Mouse (Mus musculus): ENCODE measurements around the gene Irak1bp1. TPM values are rescaled to one million over a fixed set of nuclear protein-coding genes. Genes with fewer than 3 reads are reported as not detected.

Gene Irak1bp1
- polyA plus RNA-seq (2014; fragmentation: Nextera tagmentation; extraction: Ambion mirVana) = 31.3 and 31.4 TPM in 2 replicates

DNA sequence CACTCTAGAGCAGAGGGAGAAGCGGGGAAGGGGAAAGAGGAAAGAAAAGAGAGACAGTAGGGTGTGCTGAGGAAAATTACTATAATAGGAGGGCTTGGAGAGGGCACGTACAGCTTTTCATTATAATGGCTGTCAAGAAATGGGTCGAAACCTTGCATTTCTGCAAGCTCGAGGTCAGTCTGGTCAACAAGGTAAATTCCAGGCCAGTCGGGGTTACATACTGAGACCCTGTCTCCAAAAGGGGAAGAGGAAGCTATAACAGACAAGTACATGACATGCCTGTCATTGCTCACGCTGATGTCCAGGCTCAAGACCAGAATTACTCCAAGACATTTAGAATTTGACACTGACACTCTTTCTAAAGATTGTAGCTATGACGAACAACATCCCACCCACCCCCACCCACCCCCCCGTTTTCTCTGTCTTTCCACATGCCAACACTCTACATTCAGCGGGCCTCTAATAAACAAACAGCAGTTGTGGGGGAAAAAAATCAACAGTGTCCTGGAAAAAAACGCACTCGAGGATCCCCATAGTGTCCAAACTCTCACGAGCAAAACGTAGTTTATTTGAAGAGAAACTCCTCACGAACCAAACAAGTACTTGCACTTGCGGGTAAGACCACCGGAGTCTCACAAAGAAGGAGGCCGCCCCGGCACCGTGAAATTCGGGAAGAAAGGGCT, at the start of gene Irak1bp1:
Gene Irak1bp1 (plus strand): TSS at position 534 of the 683 bp plus-strand sequence.
- ATAC-seq (ENCODE audit: insufficient number of reproducible peaks, low FRiP score, low TSS enrichment, low read depth) = peak; percentile 37; the same call in 1 of the 2 replicates
- DNase-seq (ENCODE audit: low spot score) = peak; percentile 40
- H3K4me1 ChIP-seq (ENCODE audit: control insufficient read depth, insufficient read depth, low read length) = 0 out of 2 replicates have a peak, but pooled peaks cover 2% of the 10 kb centered on the region

DNA sequence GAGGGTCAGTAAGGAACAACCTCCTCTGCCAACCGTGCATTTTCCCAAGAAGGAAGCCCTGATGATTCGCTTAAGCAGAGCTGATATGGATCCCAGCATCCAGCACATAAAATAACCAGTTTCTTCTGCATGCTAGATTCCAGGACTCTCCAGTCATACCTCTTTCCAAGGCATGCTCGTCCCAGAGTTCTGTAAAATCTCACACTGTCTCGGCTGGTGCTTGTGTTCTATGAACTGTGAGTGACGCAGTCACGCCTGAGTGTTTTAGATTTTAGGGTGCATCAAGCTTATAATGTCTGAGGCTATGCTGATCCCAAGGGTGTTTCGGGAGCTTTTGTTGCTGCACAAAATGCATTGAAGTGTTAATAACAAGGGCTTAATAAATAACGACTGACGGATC, 41.0 kb upstream of the Irak1bp1 start:
- DNase-seq (ENCODE audit: low spot score) (no peak), ATAC-seq (ENCODE audit: insufficient number of reproducible peaks, low FRiP score, low TSS enrichment, low read depth) (no peak)
- Histone ChIP-seq H3K4me2 (ENCODE audit: low read depth, severe bottlenecking) (no peak overlapping the region), H3K27me3 (ENCODE audit: control insufficient read depth, insufficient read depth, low read length) (no peaks in the 10 kb centered on the region), H3K36me3 (ENCODE audit: control insufficient read depth, insufficient read depth, low read length) (no peaks in the 10 kb centered on the region), H3K27ac (replicated peaks; ENCODE audit: low read depth, low read length) (no peak overlapping the region), H3K4me3 (ENCODE audit: low read depth, low read length) (no peak overlapping the region), H3K4me1 (ENCODE audit: control insufficient read depth, insufficient read depth, low read length) (no peaks in the 10 kb centered on the region), H3K9me3 (ENCODE audit: control insufficient read depth, low read length) (no peaks in the 10 kb centered on the region), H3K9ac (ENCODE audit: low read length) (no peak overlapping the region)
- WGBS = 83% methylated on average over 9 of the region's 9 CpGs

More for the DNA sequence above, at the start of gene Irak1bp1:
- peak within 1 kb of the TSS; percentile 47 for H3K4me2 ChIP-seq (ENCODE audit: low read depth, severe bottlenecking)
- no peaks in the 10 kb centered on the region for H3K36me3 ChIP-seq (ENCODE audit: control insufficient read depth, insufficient read depth, low read length)
- peak within 1 kb of the TSS; percentile 87 for H3K9ac ChIP-seq (ENCODE audit: low read length)
- WGBS = 15% methylated on average over 20 of the region's 20 CpGs
- no peaks in the 10 kb centered on the region for H3K9me3 ChIP-seq (ENCODE audit: control insufficient read depth, low read length)
- H3K27ac ChIP-seq (replicated peaks; ENCODE audit: low read depth, low read length) = peak within 1 kb of the TSS; percentile 89
- H3K4me3 ChIP-seq (ENCODE audit: low read depth, low read length) = peak within 1 kb of the TSS; percentile 75
- H3K27me3 ChIP-seq (ENCODE audit: control insufficient read depth, insufficient read depth, low read length) = no peaks in the 10 kb centered on the region

DNA sequence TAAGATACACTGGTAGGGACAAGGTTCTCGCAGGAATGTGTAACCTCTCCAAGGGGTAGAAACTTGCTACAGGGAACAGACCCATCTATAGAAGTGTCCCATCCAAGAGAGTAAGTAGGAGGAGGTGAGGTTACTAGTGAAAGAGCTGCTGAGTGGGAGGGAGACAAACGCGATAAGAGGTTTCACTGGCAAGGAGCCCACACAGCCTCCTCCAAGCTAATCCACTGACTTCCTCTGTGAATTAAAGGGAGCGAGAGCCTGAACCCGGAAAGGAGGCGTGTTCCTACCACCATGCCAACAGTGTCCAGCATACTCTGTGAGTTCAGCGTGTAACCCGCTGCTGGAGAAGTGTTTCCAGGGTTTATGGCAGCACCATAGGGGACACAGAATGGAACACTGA, 29.0 kb upstream of the Irak1bp1 start:
- Histone ChIP-seq H3K9me3 (ENCODE audit: control insufficient read depth, low read length) (no peaks in the 10 kb centered on the region), H3K4me3 (ENCODE audit: low read depth, low read length) (no peak overlapping the region), H3K4me1 (ENCODE audit: control insufficient read depth, insufficient read depth, low read length) (no peaks in the 10 kb centered on the region), H3K9ac (ENCODE audit: low read length) (no peak overlapping the region), H3K4me2 (ENCODE audit: low read depth, severe bottlenecking) (no peak overlapping the region), H3K27ac (replicated peaks; ENCODE audit: low read depth, low read length) (no peak overlapping the region), H3K27me3 (ENCODE audit: control insufficient read depth, insufficient read depth, low read length) (no peaks in the 10 kb centered on the region), H3K36me3 (ENCODE audit: control insufficient read depth, insufficient read depth, low read length) (no peaks in the 10 kb centered on the region)
- 88% methylated on average over 8 of the region's 8 CpGs for WGBS
- no peak for ATAC-seq (ENCODE audit: insufficient number of reproducible peaks, low FRiP score, low TSS enrichment, low read depth)
- DNase-seq (ENCODE audit: low spot score) = no peak

DNA sequence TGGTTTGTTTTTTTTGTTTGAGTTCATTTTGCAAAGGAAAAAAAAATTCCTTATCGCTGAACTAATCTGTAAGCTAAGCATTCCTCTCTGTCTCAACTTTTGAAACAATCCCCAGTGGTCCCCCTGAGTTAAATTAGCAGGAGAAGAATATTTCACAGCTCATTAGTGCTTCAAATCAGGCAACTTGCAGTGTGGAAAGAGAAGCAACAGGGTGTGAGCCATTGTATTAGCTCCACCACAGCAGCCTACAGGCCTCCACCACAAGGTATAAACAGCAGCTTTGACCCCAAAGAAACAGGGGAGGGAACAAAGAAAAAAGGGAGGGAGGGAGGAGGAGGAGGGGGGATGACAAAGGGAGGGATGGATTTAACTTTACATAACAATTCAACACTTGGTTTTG, 22.2 kb upstream of the Irak1bp1 start:
- no peak overlapping the region for H3K9ac ChIP-seq (ENCODE audit: low read length)
- H3K9me3 ChIP-seq (ENCODE audit: control insufficient read depth, low read length) = no peaks in the 10 kb centered on the region
- no peaks in the 10 kb centered on the region for H3K36me3 ChIP-seq (ENCODE audit: control insufficient read depth, insufficient read depth, low read length)
- no peak overlapping the region for H3K27ac ChIP-seq (replicated peaks; ENCODE audit: low read depth, low read length)
- no peak overlapping the region for H3K4me3 ChIP-seq (ENCODE audit: low read depth, low read length)
- DNase-seq (ENCODE audit: low spot score) (no peak), ATAC-seq (ENCODE audit: insufficient number of reproducible peaks, low FRiP score, low TSS enrichment, low read depth) (no peak)
- H3K4me1 ChIP-seq (ENCODE audit: control insufficient read depth, insufficient read depth, low read length) = 0 out of 2 replicates have a peak, but pooled peaks cover 3% of the 10 kb centered on the region
- H3K4me2 ChIP-seq (ENCODE audit: low read depth, severe bottlenecking) = no peak overlapping the region
- WGBS = 18% methylated on average over 1 of the region's 1 CpGs
- no peaks in the 10 kb centered on the region for H3K27me3 ChIP-seq (ENCODE audit: control insufficient read depth, insufficient read depth, low read length)

DNA sequence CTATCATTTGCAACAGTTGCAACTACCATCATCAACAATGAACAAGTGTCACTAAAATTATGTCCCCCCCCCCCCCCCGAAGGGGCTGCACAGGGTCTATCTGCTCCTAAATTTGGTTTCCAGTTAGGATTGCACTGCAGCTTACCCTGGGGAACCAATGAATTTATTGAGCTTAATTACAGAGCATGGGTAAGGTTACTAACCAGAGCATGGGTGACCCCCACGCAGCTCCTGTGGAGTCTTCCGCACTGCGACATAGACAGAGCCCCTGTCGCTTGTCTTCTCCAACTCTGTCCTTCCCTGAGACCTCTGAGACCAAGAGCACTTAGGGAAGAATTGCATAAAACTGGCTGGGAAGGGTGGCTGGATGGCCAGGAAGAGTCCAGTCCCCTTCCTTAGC, 21.7 kb upstream of the Irak1bp1 start:
- H3K9me3 ChIP-seq (ENCODE audit: control insufficient read depth, low read length) = no peaks in the 10 kb centered on the region
- no peak overlapping the region for H3K4me2 ChIP-seq (ENCODE audit: low read depth, severe bottlenecking)
- H3K4me3 ChIP-seq (ENCODE audit: low read depth, low read length) = no peak overlapping the region
- DNase-seq (ENCODE audit: low spot score) (no peak), ATAC-seq (ENCODE audit: insufficient number of reproducible peaks, low FRiP score, low TSS enrichment, low read depth) (no peak)
- H3K27ac ChIP-seq (replicated peaks; ENCODE audit: low read depth, low read length) = no peak overlapping the region
- H3K4me1 ChIP-seq (ENCODE audit: control insufficient read depth, insufficient read depth, low read length) = 0 out of 2 replicates have a peak, but pooled peaks cover 3% of the 10 kb centered on the region
- 63% methylated on average over 5 of the region's 5 CpGs for WGBS
- no peaks in the 10 kb centered on the region for H3K36me3 ChIP-seq (ENCODE audit: control insufficient read depth, insufficient read depth, low read length)
- H3K27me3 ChIP-seq (ENCODE audit: control insufficient read depth, insufficient read depth, low read length) = no peaks in the 10 kb centered on the region
- no peak overlapping the region for H3K9ac ChIP-seq (ENCODE audit: low read length)

DNA sequence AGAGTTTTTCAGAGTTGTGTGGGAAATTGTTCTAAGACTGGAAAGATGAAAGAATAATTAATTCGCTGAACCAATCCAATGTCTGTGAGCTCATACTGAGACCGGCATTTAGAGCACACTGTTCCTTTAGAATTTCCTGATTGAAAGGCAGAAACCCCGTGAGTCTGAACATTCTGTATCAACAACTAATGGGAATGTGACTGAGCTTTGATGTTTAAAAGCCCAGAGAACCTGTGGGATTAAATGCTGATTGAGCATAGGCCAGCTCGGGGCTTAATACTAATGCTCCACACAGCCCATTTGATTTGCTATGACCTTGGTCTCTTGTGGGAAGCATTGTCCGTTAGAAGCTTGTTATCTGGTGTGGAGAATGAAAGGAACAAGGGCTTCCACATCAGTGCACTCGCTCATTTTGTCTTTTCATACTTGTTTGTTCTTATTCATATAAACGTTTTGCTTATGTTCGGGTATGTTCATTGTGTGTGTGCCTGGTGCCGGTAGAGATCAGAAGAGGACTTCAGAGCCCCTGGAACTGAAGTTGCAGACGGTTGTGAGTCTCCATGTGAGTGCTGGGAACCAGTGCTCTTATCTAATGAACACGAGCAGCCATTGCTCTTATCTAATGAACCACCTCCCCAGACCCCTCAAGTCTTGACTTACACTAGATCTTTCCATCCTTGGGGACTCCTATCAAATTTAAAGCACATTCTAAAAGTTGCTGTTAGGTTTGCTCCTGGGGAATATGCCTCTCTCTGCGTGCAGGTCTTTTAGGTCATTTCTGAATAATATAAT, 17.0 kb upstream of the Irak1bp1 start:
- H3K4me3 ChIP-seq (ENCODE audit: low read depth, low read length) = no peak overlapping the region
- ATAC-seq (ENCODE audit: insufficient number of reproducible peaks, low FRiP score, low TSS enrichment, low read depth) (no peak), DNase-seq (ENCODE audit: low spot score) (no peak)
- no peak overlapping the region for H3K27ac ChIP-seq (replicated peaks; ENCODE audit: low read depth, low read length)
- no peak overlapping the region for H3K4me2 ChIP-seq (ENCODE audit: low read depth, severe bottlenecking)
- H3K9ac ChIP-seq (ENCODE audit: low read length) = no peak overlapping the region
- H3K36me3 ChIP-seq (ENCODE audit: control insufficient read depth, insufficient read depth, low read length) = no peaks in the 10 kb centered on the region
- WGBS = 84% methylated on average over 12 of the region's 12 CpGs
- no peaks in the 10 kb centered on the region for H3K27me3 ChIP-seq (ENCODE audit: control insufficient read depth, insufficient read depth, low read length)
- 0 out of 2 replicates have a peak, but pooled peaks cover 3% of the 10 kb centered on the region for H3K4me1 ChIP-seq (ENCODE audit: control insufficient read depth, insufficient read depth, low read length)
- H3K9me3 ChIP-seq (ENCODE audit: control insufficient read depth, low read length) = no peaks in the 10 kb centered on the region

DNA sequence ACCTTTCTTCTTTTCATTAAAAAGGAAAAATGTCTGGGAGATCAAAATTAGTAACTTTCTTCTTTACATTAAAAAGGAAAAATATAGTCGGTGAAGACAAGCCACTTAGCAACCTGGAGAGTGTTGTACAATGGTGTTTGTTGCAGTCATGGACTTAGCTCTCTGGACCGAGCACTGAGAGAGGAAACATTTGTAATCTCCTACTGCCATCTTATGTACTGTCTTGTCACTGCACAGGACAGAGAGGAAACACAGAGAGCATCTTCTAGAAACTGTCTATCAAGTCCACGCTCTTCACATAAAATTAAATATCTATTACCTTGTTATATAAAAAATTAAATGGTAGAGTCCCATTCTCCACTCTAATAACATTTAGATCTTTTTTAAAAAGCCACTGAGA, 14.8 kb upstream of the Irak1bp1 start:
- no peak for ATAC-seq (ENCODE audit: insufficient number of reproducible peaks, low FRiP score, low TSS enrichment, low read depth)
- no peak for DNase-seq (ENCODE audit: low spot score)
- no peaks in the 10 kb centered on the region for H3K4me1 ChIP-seq (ENCODE audit: control insufficient read depth, insufficient read depth, low read length)

DNA sequence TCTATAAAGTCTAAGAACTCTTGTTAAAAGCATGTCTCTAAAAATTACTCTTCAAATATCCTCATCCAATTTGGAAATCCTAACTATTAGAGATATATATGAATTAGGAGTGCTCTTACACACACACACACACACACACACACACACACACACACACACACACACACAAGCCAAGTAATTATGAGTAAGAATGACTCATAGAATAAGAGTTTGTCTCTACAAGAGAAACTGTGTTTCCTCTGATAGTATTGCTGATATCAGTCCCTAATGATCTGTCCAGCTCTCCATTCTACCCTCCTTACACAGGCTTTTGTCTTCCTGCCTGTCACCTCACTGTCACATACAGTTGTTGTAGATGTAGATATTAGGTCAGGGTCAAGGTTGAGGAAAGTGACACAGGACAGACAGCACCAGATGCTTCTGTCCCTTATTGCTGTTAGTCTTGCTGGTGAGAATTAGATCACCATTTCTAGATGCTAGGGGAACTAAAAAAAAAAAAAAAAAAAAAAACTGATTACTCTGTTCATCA, 14.0 kb upstream of the Irak1bp1 start:
- no peak overlapping the region for H3K4me2 ChIP-seq (ENCODE audit: low read depth, severe bottlenecking)
- DNase-seq (ENCODE audit: low spot score) (no peak), ATAC-seq (ENCODE audit: insufficient number of reproducible peaks, low FRiP score, low TSS enrichment, low read depth) (no peak)
- H3K4me3 ChIP-seq (ENCODE audit: low read depth, low read length) = no peak overlapping the region
- no peaks in the 10 kb centered on the region for H3K9me3 ChIP-seq (ENCODE audit: control insufficient read depth, low read length)
- no peaks in the 10 kb centered on the region for H3K36me3 ChIP-seq (ENCODE audit: control insufficient read depth, insufficient read depth, low read length)
- H3K9ac ChIP-seq (ENCODE audit: low read length) = no peak overlapping the region
- H3K27ac ChIP-seq (replicated peaks; ENCODE audit: low read depth, low read length) = no peak overlapping the region
- no peaks in the 10 kb centered on the region for H3K4me1 ChIP-seq (ENCODE audit: control insufficient read depth, insufficient read depth, low read length)
- H3K27me3 ChIP-seq (ENCODE audit: control insufficient read depth, insufficient read depth, low read length) = no peaks in the 10 kb centered on the region

More for the DNA sequence above, 14.8 kb upstream of the Irak1bp1 start:
- no peaks in the 10 kb centered on the region for H3K9me3 ChIP-seq (ENCODE audit: control insufficient read depth, low read length)
- H3K36me3 ChIP-seq (ENCODE audit: control insufficient read depth, insufficient read depth, low read length) = no peaks in the 10 kb centered on the region
- H3K4me3 ChIP-seq (ENCODE audit: low read depth, low read length) = no peak overlapping the region
- H3K27ac ChIP-seq (replicated peaks; ENCODE audit: low read depth, low read length) = no peak overlapping the region
- H3K4me2 ChIP-seq (ENCODE audit: low read depth, severe bottlenecking) = no peak overlapping the region
- 75% methylated on average over 3 of the region's 3 CpGs for WGBS
- H3K9ac ChIP-seq (ENCODE audit: low read length) = no peak overlapping the region
- H3K27me3 ChIP-seq (ENCODE audit: control insufficient read depth, insufficient read depth, low read length) = no peaks in the 10 kb centered on the region
